Mouse (Mus musculus) cerebellum, adult (tissue): ENCODE measurements around the gene Cabp1.

Experiments
- ATAC-seq: cut with Nextera tagmentation; 2 replicates; pipeline ENCODE4 v1.9.2; 2017; ENCODE audit warnings: mild to moderate bottlenecking, moderate library complexity, mixed read lengths; ENCODE audit not compliant: insufficient number of reproducible peaks, low FRiP score, low TSS enrichment

Gene Cabp1

DNA sequence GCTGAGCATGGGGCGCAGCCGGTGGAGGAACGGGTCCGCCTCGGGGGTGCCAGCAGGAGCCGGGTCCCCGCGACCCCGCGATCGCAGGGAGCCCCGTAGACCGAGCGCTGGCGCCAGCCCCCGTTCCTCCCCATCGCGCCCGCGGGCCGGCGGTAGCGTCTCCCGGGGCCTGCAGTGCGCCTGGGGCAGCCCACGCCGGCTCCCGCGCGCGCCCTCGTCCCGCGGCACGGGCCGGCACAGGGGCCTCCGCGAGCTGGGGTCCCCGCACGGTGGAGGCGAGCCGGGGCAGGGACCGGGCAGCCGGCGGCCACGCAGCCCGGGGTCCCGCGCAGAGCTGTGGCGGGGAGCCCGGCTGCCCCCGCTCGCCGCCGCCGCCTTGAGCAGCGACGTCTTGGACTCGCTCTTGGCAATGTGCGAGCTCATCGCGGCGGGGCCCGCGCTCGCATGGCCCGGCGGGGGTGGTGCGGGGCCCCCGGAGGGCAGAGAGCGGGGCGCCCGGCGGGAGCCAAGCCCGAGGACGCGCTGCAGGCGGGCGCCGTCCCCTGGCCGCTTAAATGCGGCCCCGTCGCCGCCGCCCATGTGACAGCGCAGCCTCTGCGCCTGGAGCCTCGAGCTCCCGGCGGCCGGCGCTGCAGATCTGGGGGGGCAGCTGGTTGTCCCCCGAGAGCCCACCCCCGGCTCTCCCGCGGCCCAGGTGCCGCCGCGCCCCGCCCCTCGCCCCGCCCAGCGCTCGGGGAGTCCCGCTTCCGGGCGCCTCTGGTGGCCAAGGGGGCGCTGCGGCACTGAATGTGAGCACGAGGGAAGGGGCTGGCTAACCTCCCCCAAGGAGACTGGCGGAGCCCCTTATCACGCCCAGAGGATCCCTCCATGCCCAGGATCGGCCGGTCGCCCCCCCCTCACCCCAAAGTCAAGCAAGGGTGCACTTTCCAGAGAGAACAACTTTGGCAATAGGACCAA is at the start of gene Cabp1:
Gene Cabp1 (minus strand): TSS at position 713 of the 957 bp plus-strand sequence.
- peak; percentile 38; the same call in 1 of the 2 replicates for ATAC-seq

DNA sequence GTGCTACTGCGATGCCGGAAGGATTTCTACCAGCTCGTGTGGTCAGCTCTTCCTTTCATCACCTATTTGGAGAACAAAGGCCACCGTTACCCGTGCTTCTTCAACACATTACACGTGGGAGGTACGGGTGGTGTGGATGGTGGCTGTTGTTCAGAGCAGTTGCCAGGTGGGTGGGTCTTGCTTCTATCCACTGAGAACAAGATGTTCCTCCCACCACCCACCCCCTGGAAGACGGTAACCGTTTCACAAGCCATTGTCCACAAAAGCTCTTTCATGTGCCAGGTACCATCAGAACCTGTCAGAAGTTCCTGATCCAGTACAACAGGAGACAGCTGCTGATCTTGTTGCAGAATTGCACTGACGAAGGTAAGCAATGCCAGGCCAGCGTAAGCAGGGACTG is 46.0 kb upstream of the Cabp1 start:
- ATAC-seq: no peak

DNA sequence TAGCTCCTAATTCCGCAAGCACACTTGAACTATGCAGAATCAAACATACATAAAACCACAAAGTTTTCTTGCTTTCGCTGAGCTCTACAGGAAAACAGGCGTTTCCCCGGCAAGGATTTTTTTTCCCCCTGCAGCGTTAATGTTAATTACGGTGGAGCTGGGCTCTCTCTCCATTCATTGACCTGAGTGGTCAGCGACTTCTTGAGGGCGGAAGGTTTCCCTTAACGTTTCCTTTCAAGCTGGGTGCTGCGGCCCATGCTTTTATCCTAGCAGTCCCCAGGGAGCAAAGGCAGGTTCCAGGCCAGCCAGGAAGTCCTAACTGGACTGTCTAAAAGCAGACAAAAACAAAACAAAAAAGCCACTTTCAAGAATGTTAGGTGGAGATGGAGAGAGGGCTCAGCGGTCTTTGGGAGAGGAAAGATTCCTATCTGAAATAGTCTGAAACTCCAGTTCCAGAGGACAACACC is 44.6 kb upstream of the Cabp1 start:
- no peak for ATAC-seq

DNA sequence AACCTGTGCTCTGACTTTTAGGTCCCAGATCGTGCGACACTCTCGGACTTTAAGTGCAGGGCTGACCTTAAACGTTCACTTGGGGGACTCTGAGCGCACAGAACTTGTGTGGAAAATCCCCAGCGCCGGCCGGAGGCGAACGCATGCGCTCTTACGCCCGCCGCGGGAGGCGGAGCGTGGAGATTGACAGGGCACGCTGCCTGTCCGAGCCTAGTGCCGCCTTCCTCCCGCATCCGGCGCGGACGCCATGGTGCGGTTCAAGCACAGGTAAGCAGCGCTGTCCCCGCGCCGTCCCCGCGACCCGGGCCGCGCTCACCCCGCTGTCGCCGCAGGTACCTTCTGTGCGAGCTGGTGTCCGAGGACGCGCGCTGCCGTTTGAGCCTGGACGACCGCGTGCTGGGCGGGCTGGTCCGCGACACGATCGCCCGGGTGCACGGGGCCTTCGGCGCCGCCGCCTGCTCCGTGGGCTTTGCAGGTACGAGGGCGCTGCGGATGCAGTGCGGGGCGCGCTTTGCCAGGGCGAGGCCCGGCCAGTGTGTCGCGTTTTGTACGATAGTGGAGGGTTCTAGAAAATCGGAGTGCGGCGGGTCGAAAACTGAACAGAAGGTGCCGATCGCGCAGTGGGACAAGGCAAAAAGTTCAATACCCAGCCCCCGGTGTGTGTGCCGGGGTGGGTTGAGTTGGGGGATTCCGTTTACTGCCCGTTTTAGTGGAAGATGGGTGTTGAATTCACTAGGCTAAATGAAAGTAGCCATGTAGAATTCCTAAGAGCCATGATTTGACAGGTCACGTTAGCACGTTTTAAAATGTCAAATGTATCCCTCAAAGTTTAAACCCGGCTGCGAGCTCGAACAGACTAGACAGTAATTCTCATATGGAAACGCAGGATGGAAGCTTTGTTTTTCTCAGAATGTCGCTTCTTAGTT is 43.9 kb upstream of the Cabp1 start:
- peak; percentile 85; the same call in 1 of the 2 replicates for ATAC-seq

DNA sequence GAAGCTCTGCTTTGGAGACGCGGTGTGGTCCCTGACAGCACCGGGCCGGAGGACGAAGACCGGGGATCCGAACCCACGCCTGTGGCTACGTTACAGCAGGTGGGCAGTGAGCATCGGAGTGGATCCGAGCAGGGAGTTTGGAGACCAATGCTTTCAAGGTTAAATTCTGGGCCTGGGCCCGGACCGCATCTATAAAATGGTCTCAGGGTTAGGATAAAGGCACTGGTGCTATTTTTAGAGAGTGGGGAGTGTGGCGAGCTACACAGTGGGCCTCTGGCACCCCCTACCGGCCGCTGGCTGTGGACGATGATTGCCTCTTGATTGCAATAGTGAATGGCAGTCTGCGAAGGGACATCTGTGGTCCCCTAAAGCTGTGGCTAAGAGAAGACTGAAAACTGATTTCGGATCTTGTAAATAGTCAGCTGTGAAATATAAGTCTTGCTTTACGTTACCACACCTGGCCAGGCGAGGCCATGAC is 41.6 kb upstream of the Cabp1 start, which contains the start of gene Pop5:
Gene Pop5 (plus strand): TSS at position 51 of the 478 bp plus-strand sequence.
- peak; percentile 60; the same call in 1 of the 2 replicates for ATAC-seq

DNA sequence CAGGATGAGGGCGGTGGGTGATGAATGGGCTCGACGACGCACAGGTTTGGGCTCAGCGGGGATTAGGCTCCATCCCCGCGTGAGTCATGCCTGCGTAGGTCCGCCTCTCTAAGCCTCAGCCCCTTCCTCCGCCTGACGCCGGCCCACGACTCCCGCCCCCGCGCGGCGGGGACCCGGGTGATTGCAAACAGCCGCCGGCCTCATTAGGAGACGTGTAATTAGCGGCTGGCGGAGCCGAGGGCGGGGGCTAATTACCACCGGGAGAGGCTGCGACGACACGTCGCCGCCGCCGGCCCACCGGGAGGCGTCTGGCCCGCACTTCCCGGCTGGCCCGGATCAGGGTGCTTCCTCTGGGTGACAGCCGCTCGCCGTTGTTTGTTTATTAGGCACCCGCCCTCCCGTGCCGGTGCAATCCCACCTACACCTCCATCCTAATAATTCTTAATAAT is 41.2 kb upstream of the Cabp1 start:
- ATAC-seq: no peak

DNA sequence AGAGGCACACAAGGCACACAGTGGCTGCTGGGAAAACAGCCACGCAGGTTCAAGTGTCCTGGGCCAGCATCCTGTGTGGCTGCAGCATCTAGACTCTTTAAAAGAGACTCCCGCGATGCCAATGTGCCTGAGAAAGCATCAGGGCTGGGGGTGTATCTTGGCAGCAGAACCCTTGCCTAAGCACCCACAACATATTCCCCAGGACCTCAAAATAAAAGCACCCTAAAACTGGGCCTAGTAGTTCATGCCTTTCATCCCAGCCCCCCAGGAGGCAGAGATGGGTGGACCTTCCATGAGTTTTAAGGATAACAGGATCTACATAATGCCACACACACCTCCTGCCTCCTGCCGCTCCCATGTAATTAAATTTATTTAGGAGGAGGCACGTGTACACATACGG is 40.3 kb upstream of the Cabp1 start:
- no peak for ATAC-seq

DNA sequence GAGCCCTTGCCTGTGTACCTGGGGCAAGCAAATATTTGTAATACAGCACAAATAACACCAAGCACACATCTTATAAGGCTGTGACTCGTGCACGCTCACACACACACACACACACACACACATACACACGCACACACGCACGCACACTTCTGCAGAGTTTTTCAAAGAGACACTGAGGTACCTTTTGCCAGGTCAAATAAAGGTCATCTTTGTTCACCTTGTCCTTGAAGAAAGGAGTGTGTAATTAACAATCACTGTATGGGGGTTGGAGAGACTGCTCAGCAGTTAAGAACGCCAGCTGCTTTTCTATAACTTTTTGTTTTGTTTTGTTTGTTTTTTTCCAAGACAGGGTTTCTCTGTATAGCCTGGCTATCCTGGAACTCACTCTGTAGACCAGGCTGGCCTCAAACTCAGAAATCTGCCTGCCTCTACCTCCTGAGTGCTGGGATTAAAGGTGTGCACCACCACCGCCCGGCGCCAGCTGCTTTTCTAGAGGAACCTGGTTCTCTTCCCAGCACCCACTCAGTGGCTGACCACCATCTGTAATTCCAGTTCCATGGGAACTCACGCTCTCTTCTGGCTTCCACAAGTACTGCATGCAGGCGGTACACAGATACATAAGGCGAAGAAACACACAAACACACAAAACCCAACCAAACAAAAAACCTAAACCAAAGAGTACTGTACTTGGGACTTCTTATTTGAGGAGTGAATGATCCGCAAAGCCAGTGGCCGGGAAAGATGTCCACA is 39.0 kb upstream of the Cabp1 start:
- no peak for ATAC-seq

DNA sequence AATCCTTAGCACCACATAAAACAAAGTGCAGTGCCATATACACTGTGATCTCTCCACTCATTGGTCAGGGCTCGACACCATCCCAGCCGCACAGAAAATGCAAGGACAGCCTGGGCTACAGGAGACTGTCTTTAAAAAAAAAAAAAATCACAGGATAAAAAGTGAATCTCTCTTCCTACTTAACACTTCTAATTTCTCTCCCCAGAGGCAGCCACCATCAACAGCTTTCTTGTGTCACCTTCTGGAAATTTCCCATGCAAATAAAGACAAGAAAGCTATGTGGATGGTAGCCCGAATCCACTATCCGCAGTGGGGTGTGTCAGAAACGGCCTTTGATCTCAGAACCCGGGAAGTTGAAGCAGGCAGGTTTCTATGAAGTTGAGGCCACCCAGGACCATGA is 38.3 kb upstream of the Cabp1 start:
- ATAC-seq: no peak

DNA sequence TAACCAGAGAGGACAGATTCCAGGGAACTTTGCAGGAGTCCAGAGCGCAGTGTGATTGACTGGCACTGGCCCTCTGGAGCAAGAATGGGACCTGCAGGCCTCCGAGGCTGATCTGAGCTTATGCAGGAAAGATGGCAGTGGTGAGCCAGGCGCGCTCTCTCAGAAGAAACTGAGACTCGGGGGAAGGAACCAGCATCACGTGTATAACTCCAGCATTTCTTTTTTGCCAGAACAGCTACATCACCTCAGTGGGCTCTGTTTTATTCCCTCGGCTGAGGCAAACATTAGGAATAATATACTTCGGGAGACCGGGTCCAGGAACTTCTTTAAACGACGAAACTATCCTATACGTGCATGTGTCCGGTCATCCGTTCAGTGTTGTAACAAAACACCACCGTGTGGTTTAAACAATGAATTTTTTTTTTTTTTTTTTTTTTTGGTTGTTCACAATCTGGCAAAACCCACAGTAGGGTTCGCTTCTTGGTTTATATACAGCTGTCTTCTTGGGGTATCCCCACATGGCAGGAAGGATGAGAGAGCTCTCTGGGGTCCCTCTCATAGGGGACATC is 37.5 kb upstream of the Cabp1 start:
- no peak for ATAC-seq

DNA sequence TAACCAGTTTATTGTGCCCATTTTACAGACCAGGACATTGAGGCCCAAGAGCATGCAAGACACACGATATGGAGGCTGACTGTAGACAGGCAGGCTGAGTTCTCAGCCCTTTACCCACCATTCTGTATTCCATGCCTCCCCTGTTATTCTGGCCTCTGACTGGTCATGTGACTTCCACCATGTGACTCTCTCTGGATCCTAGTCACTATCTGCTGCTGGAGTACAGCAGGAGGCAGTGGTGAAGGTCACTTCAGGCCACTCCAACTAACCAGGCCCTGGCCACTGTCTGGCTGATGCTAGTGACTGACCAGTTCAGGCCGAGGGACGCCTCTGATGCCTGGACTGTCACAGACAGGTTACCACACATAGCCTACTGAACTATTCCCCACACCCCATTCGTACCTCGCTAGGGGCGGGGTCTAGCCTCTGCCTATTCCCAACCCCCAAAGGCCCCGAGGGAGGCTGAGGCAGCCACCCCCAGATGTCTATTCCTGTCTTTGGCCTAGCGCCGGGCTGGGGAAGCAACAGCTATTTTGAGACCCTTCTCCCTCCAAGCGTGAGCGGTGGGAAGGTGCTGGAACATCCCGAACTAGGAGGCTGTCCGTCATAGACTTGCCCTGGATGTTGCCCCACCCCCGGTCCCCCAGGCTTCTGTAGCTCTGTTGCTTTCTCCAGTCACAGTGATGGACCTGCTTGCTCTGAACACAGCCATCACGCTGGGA is 36.8 kb upstream of the Cabp1 start:
- no peak for ATAC-seq

DNA sequence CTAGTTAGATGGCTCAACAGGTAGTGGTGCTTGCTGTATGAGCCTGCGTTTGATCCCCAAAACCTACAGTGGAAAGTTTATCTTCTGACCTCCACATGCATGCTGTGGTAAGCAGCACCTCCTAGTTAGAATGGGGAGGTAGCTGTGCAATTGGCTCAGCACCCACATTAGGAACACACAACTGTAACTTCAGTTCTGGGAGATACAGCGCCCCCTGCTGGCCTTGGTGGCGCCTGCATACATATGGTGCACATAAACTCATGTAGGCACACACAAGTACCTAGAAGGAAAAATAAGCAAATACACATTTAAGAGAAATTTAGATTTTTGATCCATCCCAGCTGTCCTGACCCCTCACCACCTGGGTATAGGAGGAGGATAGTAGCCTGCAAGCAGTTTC is 28.3 kb upstream of the Cabp1 start:
- no peak for ATAC-seq

DNA sequence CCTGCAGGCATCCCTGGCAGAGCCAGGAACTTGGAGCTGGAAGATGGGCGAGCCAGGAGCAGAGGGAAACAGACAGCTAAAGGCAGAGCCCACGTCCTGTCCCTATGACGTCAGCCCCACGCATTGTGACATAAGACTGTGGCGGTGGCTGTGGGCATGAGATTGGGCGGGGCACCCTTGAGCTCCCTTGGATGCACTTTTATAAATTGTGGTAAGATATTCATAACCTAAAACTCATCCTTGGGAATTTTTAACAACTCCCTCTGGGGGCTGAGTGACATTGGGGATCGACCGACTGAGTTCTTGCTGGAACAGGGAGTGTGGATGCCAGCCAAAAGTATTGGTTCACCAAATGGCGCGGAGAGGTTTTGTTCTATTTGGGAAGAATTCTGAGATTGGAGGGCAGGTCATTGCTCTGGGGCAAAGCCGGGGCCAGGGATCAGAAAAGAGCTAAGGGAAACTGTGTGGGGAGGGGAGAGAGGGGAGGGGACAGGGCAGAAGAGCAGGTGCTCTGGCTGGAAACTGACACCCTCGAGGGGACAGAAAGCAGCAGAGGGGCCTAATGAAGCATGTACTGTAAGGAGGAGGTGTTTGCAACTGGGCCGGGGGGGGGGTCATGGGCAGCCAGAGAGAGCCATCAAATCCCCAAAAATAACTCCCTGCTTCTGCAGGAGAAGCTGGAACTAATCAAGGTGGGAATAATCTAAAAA is 26.9 kb upstream of the Cabp1 start:
- ATAC-seq: peak; percentile 36; the same call in 1 of the 2 replicates

DNA sequence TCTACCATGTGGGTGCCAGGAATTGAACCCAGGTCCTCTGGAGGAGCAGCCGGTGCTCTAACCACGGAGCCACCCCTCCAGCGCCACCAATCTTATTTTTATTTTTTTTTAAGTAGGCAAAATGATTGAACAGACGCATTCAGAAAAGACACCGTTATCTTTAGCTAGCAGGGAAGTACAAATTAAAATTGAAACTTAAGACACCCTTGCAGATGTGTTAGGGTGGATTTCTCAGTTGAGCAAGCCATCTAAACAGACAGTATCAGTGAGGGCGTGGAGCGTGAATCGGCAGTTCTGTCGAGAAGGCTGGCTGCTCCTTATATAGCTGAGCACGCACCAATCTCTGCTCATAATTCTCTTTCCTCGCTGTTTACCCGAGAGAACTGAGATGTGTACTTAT is 23.8 kb upstream of the Cabp1 start:
- ATAC-seq: no peak

DNA sequence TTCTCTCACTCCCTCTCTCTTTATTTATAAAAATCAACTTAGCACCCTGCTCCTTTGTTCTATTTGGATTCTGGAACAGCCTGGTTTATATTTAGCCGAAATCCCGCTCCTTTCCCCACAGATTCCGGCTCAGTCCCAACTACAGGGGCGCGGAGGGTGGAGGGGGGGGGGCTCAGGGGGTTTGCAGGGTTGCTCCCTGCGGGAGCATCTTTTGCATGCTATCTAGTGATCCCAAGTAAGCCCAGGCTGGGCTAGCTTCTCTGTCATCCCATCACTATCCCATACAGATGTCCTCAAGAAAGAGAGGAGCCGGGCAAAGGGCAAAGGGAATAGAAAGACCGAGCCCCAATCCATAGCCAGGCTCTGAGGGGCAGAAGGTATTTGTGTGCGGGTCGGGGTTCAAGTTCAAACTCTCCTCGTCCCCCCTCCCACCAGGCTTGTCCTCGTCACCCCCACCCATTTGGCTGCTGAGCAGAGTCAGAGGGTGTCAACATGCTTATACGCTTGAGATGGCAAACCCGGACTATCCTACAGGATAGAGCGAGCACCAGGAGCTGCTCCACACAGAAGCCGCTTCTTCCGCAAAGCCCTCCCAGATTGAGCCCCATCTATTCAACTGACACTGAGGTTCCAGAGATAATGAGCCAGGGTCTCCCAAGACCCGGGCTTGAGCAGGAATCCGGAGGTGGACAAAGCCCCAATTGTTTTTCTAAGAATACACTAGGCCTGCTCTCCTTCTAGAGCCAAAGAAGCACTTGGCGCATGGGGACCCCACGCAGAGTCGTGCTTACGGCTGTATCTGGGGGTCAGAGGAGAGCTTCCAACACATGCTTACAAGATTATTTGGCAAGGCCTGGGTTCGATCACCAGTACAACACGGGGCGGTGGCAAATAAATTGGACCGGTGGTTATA is 21.3 kb upstream of the Cabp1 start:
- no peak for ATAC-seq

DNA sequence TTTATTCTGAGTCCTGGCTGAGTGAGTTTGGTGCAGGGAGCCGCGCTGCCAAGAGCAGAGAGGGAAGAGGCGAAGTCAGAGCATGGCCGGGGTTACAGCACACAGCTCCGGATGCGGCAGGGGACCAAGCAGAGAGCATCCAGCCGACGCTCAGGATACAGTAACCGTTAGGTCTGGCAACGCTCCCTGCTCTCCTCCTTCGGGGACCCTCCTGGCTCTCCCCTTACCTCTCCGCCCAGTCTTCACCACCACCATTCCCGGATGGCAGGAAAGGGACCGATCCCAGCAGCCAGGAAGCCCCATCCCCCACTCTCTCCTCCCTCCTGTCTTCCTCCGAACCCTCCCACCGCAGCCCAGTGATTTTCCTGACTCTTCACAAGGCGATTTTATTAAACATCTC is 20.7 kb upstream of the Cabp1 start:
- peak; percentile 74; the same call in 1 of the 2 replicates for ATAC-seq

DNA sequence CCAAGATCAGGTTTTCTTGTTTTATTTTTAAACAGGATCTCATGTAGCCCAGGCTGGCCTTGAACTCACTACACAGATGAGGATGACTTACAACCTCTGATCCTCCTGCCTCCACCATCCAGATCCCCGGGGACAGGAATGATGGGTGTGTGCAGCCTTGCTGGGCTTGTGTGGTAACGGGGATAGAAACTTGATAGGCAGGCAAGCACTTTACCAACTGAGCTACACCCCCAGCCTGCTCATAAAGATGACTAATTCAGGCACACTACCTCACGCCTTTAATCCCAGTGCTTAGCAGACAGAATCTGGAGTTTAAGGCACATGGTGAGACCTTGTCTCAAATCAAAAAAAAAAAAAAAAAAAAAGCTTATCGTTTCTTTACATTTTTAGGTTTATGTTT is 18.7 kb upstream of the Cabp1 start:
- no peak for ATAC-seq
